Comparison of ENCODE assay signal across 13 mouse cellular contexts in the genomic region with DNA sequence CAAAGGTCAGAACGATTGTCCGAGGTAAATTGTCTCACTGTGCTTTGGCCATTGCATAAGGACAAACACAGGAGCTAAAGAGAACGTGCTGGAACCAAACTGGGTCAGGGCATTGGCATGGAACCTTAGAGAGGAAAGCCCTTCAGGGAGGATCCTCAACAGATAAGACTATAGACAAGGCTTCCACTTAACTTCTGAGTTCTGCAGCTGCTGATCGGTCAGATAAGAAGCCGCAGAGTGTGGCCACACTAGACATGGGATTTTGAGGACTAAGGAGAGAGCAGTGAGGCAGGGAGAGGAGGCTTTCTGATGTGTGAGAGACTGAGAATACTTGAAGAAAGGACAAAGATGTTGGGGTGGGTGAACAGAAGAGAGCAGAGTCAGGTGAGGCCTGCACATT.
DNase-seq lines count a peak whose midpoint lies in the region; ATAC-seq and TF ChIP-seq lines count a peak whose summit lies in the region.
"Had no signal": no experiment of that assay in that cellular context is flagged by ENCODE, and none has a peak within 500 bp of the region (broad histone marks: within the 10 kb centered on the region; RNA-seq: fewer than 3 reads in every experiment).

No protein-coding gene starts in this region.

- intact Hi-C loops in heart, postnatal 10 days (cut with DNase I) = no loop called here

- 0 out of 2 replicates have a peak, but pooled peaks have one; percentile 20 for ATAC-seq in erythroblast, adult 5-6 weeks (replicated peaks; ENCODE audit: low FRiP score, poor library complexity, severe bottlenecking)
- ATAC-seq in stomach, embryonic 14.5 days (ENCODE audit: insufficient number of reproducible peaks, insufficient read depth, low FRiP score, low read depth) = no peak
- ATAC-seq in activated CD4-positive, CD25-positive, alpha-beta regulatory T cell, adult 4 months = no peak
- ATAC-seq: forebrain, embryonic 14.5 days; inflammation-experienced regulatory T-cells, adult 6 months had no signal

- H3K9ac ChIP-seq in stomach, embryonic 14.5 days (replicated peaks; ENCODE audit: low read depth, low read length) = no peak overlapping the region
- H3K9ac ChIP-seq: limb, embryonic 13.5 days had no signal

- 54% methylated on average over 5 of the region's 5 CpGs for WGBS in stomach, embryonic 14.5 days

- no peaks in the 10 kb centered on the region for H3K36me3 ChIP-seq in stomach, embryonic 14.5 days (ENCODE audit: control insufficient read depth, insufficient read depth, low read length)
- H3K36me3 ChIP-seq: embryonic facial prominence, embryonic 10.5 days; limb, embryonic 13.5 days had no signal

- H3K27ac ChIP-seq in layer of hippocampus, adult 2 months = peak overlapping the region; percentile 59; the same call in 1 of the 2 replicates
- H3K27ac ChIP-seq in stomach, embryonic 14.5 days (ENCODE audit: low read length) = peak overlapping the region; percentile 55; the same call in 1 of the 2 replicates
- H3K27ac ChIP-seq: embryonic facial prominence, embryonic 10.5 days; limb, embryonic 13.5 days; macrophage had no signal

- no peaks in the 10 kb centered on the region for H3K9me3 ChIP-seq in stomach, embryonic 14.5 days (ENCODE audit: control insufficient read depth, low read depth, low read length)
- H3K9me3 ChIP-seq: embryonic facial prominence, embryonic 10.5 days; limb, embryonic 13.5 days had no signal

- no peak for TF ChIP-seq CTCF in layer of hippocampus, adult 2 months (conservative IDR thresholded peaks at IDR 0.05)

- H3K4me2 ChIP-seq in stomach, embryonic 14.5 days (replicated peaks; ENCODE audit: low read depth, low read length) = no peak overlapping the region
- H3K4me2 ChIP-seq: limb, embryonic 13.5 days had no signal

- no peak for DNase-seq in layer of hippocampus, adult 2 months (ENCODE audit: low spot score in 2 of 2)
- DNase-seq in layer of hippocampus, adult 8-10 months (ENCODE audit: low spot score in 2 of 2) = no peak
- peak; percentile 13 to 16 for DNase-seq in heart, postnatal 10 days
- no peak for DNase-seq in kidney, postnatal 14 days
- DNase-seq: retina, postnatal 1 day had no signal

- no peaks in the 10 kb centered on the region for H3K4me1 ChIP-seq in stomach, embryonic 14.5 days (ENCODE audit: control insufficient read depth, insufficient read depth, low read length)

- no peaks in the 10 kb centered on the region for H3K27me3 ChIP-seq in stomach, embryonic 14.5 days (ENCODE audit: control insufficient read depth, insufficient read depth, low read length)
- H3K27me3 ChIP-seq: limb, embryonic 13.5 days had no signal

- H3K4me3 ChIP-seq in layer of hippocampus, adult 2 months = no peak overlapping the region
- no peak overlapping the region for H3K4me3 ChIP-seq in stomach, embryonic 14.5 days (ENCODE audit: low read depth, low read length)
- H3K4me3 ChIP-seq: embryonic facial prominence, embryonic 10.5 days; limb, embryonic 13.5 days had no signal

Comparison
In these comparisons a context has a peak if more than half of its experiments do, and no peak if none do; other contexts are left out.
1. DNase-seq: peak in heart, postnatal 10 days (2 of 2); none in layer of hippocampus, adult 2 months (0 of 2), layer of hippocampus, adult 8-10 months (0 of 2) and kidney, postnatal 14 days (single experiment).